Comparison of ENCODE assay signal across 8 mouse cellular contexts in the genomic region with DNA sequence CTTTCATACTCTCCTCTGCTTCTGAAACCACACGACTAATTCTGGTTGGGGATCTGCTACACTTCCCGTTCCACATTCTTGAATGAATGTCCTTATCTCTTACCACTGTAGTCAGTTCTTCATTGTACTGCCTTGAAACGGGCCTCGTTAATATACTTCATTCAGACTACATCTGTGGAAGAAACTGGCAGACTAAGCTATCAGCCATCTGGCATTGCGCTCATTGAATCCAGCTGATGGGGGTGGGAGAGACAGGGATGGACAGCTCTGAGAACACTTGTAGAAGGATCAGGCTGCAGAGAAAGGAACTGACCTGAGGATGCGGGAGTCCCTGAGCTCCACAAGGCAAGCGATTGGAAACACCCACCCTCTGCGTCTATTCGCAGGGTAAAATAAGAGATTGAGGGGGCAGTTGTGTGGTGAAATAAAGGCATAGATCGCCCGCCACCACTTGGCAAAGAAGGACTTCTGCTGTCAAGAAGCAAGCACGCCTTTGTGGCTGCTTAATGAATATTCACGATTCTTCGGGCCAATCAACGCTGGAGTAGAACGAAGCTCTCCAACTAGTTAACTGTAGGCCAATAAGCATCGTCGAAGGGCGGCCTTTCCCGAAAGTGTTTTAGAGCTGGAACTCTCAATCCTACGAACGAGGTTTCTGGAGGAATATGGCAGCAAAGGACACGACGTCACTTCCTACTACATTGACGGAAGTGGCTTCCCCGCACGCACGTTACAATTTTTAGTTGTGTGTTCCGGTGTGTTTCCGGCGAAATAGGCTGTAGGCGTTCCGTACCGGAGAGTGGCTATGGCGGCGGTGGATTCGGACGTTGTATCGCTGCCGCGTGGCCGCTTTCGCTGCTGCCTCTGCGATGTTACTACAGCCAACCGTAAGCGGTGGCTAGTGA. TPM values are rescaled to one million over a fixed set of nuclear protein-coding genes. Genes with fewer than 3 reads are reported as not detected.
DNase-seq lines count a peak whose midpoint lies in the region; ATAC-seq lines count a peak whose summit lies in the region.

A gene (plus strand): TSS at position 713 of the 905 bp plus-strand sequence.

- H3K9me3 ChIP-seq in hindbrain, embryonic 12.5 days (replicated peaks) = no peaks in the 10 kb centered on the region

- H3K9ac ChIP-seq in hindbrain, embryonic 12.5 days = peak within 1 kb of the TSS; percentile 72

- peak within 1 kb of the TSS; percentile 76 for H3K4me3 ChIP-seq in hindbrain, embryonic 12.5 days

- peak within 1 kb of the TSS; percentile 93 for H3K27ac ChIP-seq in hindbrain, embryonic 12.5 days

- ATAC-seq in hindbrain, embryonic 12.5 days (ENCODE audit: low FRiP score) = peak; percentile 97

- peaks cover 25% of the 10 kb centered on the region for H3K4me1 ChIP-seq in hindbrain, embryonic 12.5 days

- DNase-seq in NIH3T3 (ENCODE audit: low read depth) = peak; percentile 98
- peak; percentile 92 for DNase-seq in cerebellum, postnatal 10 days
- peak; percentile 92 for DNase-seq in frontal cortex, postnatal 10 days (ENCODE audit: low spot score in 2 of 2)
- peak; percentile 95 to 97 for DNase-seq in layer of hippocampus, postnatal 14 days (ENCODE audit: low spot score in 2 of 2)
- DNase-seq in lung, postnatal 14 days = peak; percentile 92
- DNase-seq in retina, adult 2 months (ENCODE audit: low read depth, low spot score) = peak; percentile 87
- peak; percentile 86 to 87 for DNase-seq in thymus, postnatal 36 days

- peaks cover 63% of the 10 kb centered on the region for H3K36me3 ChIP-seq in hindbrain, embryonic 12.5 days

- WGBS in hindbrain, embryonic 12.5 days = 3% methylated on average over 46 of the region's 46 CpGs

- no peaks in the 10 kb centered on the region for H3K27me3 ChIP-seq in hindbrain, embryonic 12.5 days

- peak within 1 kb of the TSS; percentile 96 for H3K4me2 ChIP-seq in hindbrain, embryonic 12.5 days (replicated peaks)

RNA-seq across cellular contexts. Expression of the gene that starts here (rescaled TPM):
- polyA plus RNA-seq in hindbrain, embryonic 12.5 days (2016; fragmentation: Nextera tagmentation; extraction: Ambion mirVana) = 32.3 and 35.7 TPM in 2 replicates
- 10 to 100 TPM; 15.0 to 17.3 TPM for total RNA-seq in layer of hippocampus, postnatal 14 days (2021)

Comparison
In these comparisons a context has a peak if more than half of its experiments do, and no peak if none do; other contexts are left out.
1. Peak in every context shown above with its lines: DNase-seq, ATAC-seq, H3K4me3 ChIP-seq and H3K27ac ChIP-seq.